Mouse (Mus musculus) v-Abl transformed pro-B cells (cell line): Measurements from ENCODE around the gene Tmem140.

Experiments used
- in situ Hi-C, 2 experiments: fragments of 400-800 bp; cut with MboI; formaldehyde crosslinking; loops; one replicate each; pipeline ENCODE4 v1.15.1; 2025; ENCODE audit not compliant: unreplicated experiment in 2 of 2

Gene Tmem140

GRCm38 (mm10) chr6:34874101-34874921, 11.4 kb downstream of the Tmem140 start:
- in situ Hi-C loops, result loop anchor here in 1 of 2 experiments (10.0 to 25.0 kb wide), 2 partner anchors 400 to 1612 kb away; partner anchors contain the start of gene Bpgm

GRCm38 (mm10) chr6:34875268-34875761, 12.4 kb downstream of the Tmem140 start:
- in situ Hi-C loops, result loop anchor here in 1 of 2 experiments (10.0 to 25.0 kb wide), 2 partner anchors 401 to 713 kb away; partner anchors contain the start of gene Bpgm

GRCm38 (mm10) chr6:34875966-34876834, 13.3 kb downstream of the Tmem140 start:
- in situ Hi-C loops, result loop anchor here in 1 of 2 experiments (10.0 to 25.0 kb wide), 2 partner anchors 401 to 714 kb away; partner anchors contain the start of gene Bpgm

GRCm38 (mm10) chr6:34876835-34877156, 13.8 kb downstream of the Tmem140 start:
- in situ Hi-C loops, result loop anchor here in 1 of 2 experiments (10.0 to 25.0 kb wide), 2 partner anchors 402 to 714 kb away; partner anchors contain the start of gene Bpgm

- in situ Hi-C loops, result loop anchor here in 1 of 2 experiments (10.0 to 25.0 kb wide), 2 partner anchors 403 to 715 kb away; partner anchors contain the start of gene Bpgm
These were observed 14.8 kb downstream of the Tmem140 start, which contains the start of gene Cyren for GRCm38 (mm10) chr6:34877509-34878321. Gene Cyren (minus strand): TSS chr6:34878060.

- in situ Hi-C loops, result loop anchor here in 1 of 2 experiments (10.0 to 25.0 kb wide), 2 partner anchors 404 to 717 kb away; partner anchors contain the start of gene Bpgm
These were observed 16.3 kb downstream of the Tmem140 start for GRCm38 (mm10) chr6:34879101-34879740.

- in situ Hi-C loops, result loop anchor here (5.0 to 25.0 kb wide), 4 partner anchors 37 to 718 kb away; partner anchors contain the start of genes Bpgm (in 1 of the 2) and Stra8 (in 1 of the 2)
These were observed 17.0 kb downstream of the Tmem140 start for GRCm38 (mm10) chr6:34879911-34880475.

- in situ Hi-C loops, result loop anchor here (5.0 to 25.0 kb wide), 3 partner anchors 33 to 722 kb away; partner anchors contain the start of gene Stra8 (in 1 of the 2)
These were observed 21.8 kb downstream of the Tmem140 start for GRCm38 (mm10) chr6:34884724-34885123.

- in situ Hi-C loops, result loop anchor here in 1 of 2 experiments (25.0 kb wide), 1 partner anchor 725 kb away; no protein-coding TSS in a partner anchor
These were observed 24.3 kb downstream of the Tmem140 start for GRCm38 (mm10) chr6:34887131-34887850.

GRCm38 (mm10) chr6:34889185-34889584, 26.2 kb downstream of the Tmem140 start:
- in situ Hi-C loops, result loop anchor here in 1 of 2 experiments (25.0 kb wide), 1 partner anchor 727 kb away; no protein-coding TSS in a partner anchor

GRCm38 (mm10) chr6:34895569-34895968, 32.6 kb downstream of the Tmem140 start:
- in situ Hi-C loops, result loop anchor here in 1 of 2 experiments (25.0 kb wide), 1 partner anchor 733 kb away; no protein-coding TSS in a partner anchor

GRCm38 (mm10) chr6:34896168-34896780, 33.3 kb downstream of the Tmem140 start:
- in situ Hi-C loops, result loop anchor here in 1 of 2 experiments (25.0 kb wide), 1 partner anchor 734 kb away; no protein-coding TSS in a partner anchor

GRCm38 (mm10) chr6:34899127-34899526, 36.2 kb downstream of the Tmem140 start:
- in situ Hi-C loops, result loop anchor here in 1 of 2 experiments (25.0 kb wide), 1 partner anchor 737 kb away; no protein-coding TSS in a partner anchor

GRCm38 (mm10) chr6:34900990-34901389, 38.0 kb downstream of the Tmem140 start:
- in situ Hi-C loops, result no loop called here

GRCm38 (mm10) chr6:34901911-34902444, 39.0 kb downstream of the Tmem140 start:
- in situ Hi-C loops, result no loop called here

- in situ Hi-C loops, result no loop called here
These were observed 39.6 kb downstream of the Tmem140 start for GRCm38 (mm10) chr6:34902578-34902977.

GRCm38 (mm10) chr6:34903441-34903840, 40.5 kb downstream of the Tmem140 start:
- in situ Hi-C loops, result no loop called here
